Mouse (Mus musculus) lung, postnatal 0 days (tissue): ENCODE results near the gene Tle1.

ENCODE experiments used
- CTCF ChIP-seq: IDR thresholded peaks from 2 replicates; pipeline ENCODE4 v1.5.1; 2016; ENCODE audit warnings: antibody characterized with exemption, mild to moderate bottlenecking
- EP300 ChIP-seq: IDR thresholded peaks from 2 replicates; pipeline ENCODE4 v1.6.1; 2016; ENCODE audit warnings: antibody characterized with exemption, mild to moderate bottlenecking, control low read depth

DNA sequence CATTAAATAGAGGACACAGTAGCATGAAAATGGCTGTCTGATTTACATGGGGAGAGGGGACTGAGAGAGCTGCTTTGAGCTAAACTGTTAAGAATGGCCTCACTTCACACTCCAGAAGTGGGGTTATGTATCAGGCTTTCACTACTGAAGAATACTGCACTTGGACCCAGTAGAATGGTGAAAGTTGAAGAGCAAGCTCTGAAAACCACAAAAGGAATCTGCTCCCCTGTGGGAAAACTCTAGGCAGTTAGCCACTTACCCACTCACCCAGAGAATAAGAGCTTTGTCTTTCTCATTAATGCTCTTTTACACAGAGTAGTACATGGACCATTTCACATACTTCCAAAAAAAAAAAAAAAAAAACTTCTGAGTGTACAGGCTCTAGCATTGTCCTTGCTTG, 95.0 kb downstream of the Tle1 start:
- TF ChIP-seq CTCF (no peak), EP300 (no peak)
